ENCODE assay signal across 11 mouse cellular contexts in the genomic region with DNA sequence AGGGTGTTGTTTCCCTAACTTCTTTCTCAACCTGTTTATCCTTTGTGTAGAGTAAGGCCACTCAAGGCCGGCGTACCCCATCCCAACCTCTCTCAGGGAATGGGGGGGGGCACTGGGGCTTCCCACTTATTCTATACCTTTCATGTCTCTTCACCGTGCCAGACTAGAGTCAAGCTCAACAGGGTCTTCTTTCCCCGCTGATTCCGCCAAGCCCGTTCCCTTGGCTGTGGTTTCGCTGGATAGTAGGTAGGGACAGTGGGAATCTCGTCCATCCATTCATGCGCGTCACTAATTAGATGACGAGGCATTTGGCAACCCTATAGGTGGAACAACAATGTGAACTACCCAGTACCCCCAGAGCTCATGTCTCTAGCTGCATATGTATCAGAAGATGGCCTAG. TPM values are rescaled to one million over a fixed set of nuclear protein-coding genes. Genes with fewer than 3 reads are reported as not detected.
DNase-seq lines count a peak whose midpoint lies in the region.
"Not testable (repeated sequence)": the region's sequence is repeated elsewhere in the genome, so short reads cannot be mapped to it uniquely, and the experiment has no call there.
"Had no signal": no experiment of that assay in that cellular context is flagged by ENCODE, and none has a peak within 500 bp of the region (broad histone marks: within the 10 kb centered on the region; RNA-seq: fewer than 3 reads in every experiment).

No protein-coding gene starts in this region.

- intact Hi-C loops in left cerebral cortex, postnatal 10 days (cut with DNase I), result not testable (repeated sequence)

- peak; percentile 100 for DNase-seq in adrenal gland, postnatal 14 days
- DNase-seq in frontal cortex, adult 2 months (ENCODE audit: extremely low spot score in 1 of 2, low spot score in 1 of 2), result peak; percentile 100
- DNase-seq in heart, adult 8-10 months (ENCODE audit: low spot score), result peak; percentile 100
- DNase-seq in kidney, postnatal 4 days, result peak; percentile 98 to 100
- peak; percentile 100 for DNase-seq in left cerebral cortex, postnatal 10 days (ENCODE audit: extremely low spot score in 1 of 2, low spot score in 2 of 2)
- peak; percentile 100 for DNase-seq in natural killer cell, adult 2 months (ENCODE audit: low spot score in 2 of 2)
- peak; percentile 96 to 99 for DNase-seq in spleen, postnatal 36 days (ENCODE audit: low spot score in 2 of 2)
- peak; percentile 100 for DNase-seq in urinary bladder, postnatal 36 days (ENCODE audit: low spot score in 2 of 2)

RNA-seq across cellular contexts. Expression of a gene that starts 16.1 kb away (rescaled TPM):
- 0.19 and 0.41 TPM in 2 replicates for total RNA-seq in adrenal gland, postnatal 14 days (2021)
- 0.19 and 0.28 TPM in 2 replicates for polyA plus RNA-seq in frontal cortex, adult 2 months (2012; rRNA removed)
- not detected for total RNA-seq in heart, adult 8-10 months (2022)
- under 1 TPM; 0.17 to 0.26 TPM for total RNA-seq in left cerebral cortex, postnatal 10 days (2021)
- total RNA-seq: ES-E14 had no signal
- polyA plus RNA-seq: forebrain, embryonic 11.5 days; midbrain, embryonic 10.5 days had no signal

Comparison
In these comparisons a context has a peak if more than half of its experiments do, and no peak if none do; other contexts are left out.
1. Peak in every context shown above with its lines: DNase-seq.